Mouse (Mus musculus) olfactory bulb, adult 2 months (tissue): ENCODE data around the gene Insm1. TPM values are rescaled to one million over a fixed set of nuclear protein-coding genes. Genes with fewer than 3 reads are reported as not detected.

Experiments
- H3K27ac ChIP-seq: fragments of 200-500 bp; 2 replicates; pipeline ENCODE4 v1.5.1; 2012; ENCODE audit warnings: low read depth, low read length; ENCODE audit not compliant: insufficient read depth
- H3K4me1 ChIP-seq: fragments of 200-500 bp; 2 replicates; pipeline ENCODE4 v1.6.1; 2012; ENCODE audit warnings: low read length; ENCODE audit not compliant: control insufficient read depth, insufficient read depth
- H3K4me3 ChIP-seq: fragments of 200-500 bp; 2 replicates; pipeline ENCODE4 v1.5.1; 2012; ENCODE audit warnings: mild to moderate bottlenecking, low read depth, low read length, moderate library complexity; ENCODE audit not compliant: insufficient read depth
- CTCF ChIP-seq: fragments of 200-500 bp; IDR thresholded peaks from 2 replicates; pipeline ENCODE4 v1.5.1; 2012; ENCODE audit warnings: low read depth, mild to moderate bottlenecking, low read length, moderate library complexity; ENCODE audit not compliant: insufficient read depth
- POLR2A ChIP-seq: fragments of 200-500 bp; IDR thresholded peaks from 2 replicates; pipeline ENCODE4 v1.6.1; 2012; ENCODE audit warnings: mild to moderate bottlenecking, low read depth, low read length, moderate library complexity; ENCODE audit not compliant: insufficient read depth
- WGBS: fragments of 180-500 bp; shearing (Covaris S2); methylation state at CpG from one replicate; pipeline ENCODE4 v1.1.7; 2018; 5-methylcytosine and 5-hydroxymethylcytosine counted together
- polyA plus RNA-seq: library from polyadenylated mRNA; stranded (reverse); fragments of >200 nt; gene quantifications from 2 replicates; pipeline ENCODE4 v1.2.4, GENCODE M21; 2012; ENCODE audit warnings: low replicate concordance; ENCODE audit not compliant: missing spikeins, insufficient read depth, insufficient read length

The Insm1 gene
- polyA plus RNA-seq, 1 experiment = not detected

DNA sequence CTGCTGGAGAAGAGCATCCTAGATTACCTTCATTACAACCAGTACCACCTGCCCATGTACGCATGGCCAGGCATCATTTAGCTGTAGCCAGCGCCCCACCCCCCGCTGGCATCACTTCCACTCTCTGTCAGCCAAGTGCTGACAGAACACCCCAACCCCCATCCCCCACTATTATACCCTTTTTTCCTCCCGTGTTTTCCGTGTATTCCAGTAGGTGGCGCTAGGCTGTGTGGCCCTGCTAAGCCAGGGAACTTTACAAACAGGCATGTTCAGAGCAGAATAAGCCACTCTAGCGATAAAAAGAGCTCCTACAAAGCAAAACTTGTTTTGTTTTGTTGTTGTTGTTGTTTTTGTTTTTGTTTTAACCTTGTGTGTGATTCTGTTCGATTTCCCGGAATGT lies 7.0 kb upstream of the Insm1 start:
- no peak overlapping the region for H3K27ac ChIP-seq
- H3K4me1 ChIP-seq = peaks cover 20% of the 10 kb centered on the region
- H3K4me3 ChIP-seq = no peak overlapping the region
- 0 out of 2 replicates have a peak, but pooled peaks have one; percentile 33 for TF ChIP-seq CTCF
- TF ChIP-seq POLR2A = no peak
- WGBS = 2% methylated on average over 9 of the region's 9 CpGs

DNA sequence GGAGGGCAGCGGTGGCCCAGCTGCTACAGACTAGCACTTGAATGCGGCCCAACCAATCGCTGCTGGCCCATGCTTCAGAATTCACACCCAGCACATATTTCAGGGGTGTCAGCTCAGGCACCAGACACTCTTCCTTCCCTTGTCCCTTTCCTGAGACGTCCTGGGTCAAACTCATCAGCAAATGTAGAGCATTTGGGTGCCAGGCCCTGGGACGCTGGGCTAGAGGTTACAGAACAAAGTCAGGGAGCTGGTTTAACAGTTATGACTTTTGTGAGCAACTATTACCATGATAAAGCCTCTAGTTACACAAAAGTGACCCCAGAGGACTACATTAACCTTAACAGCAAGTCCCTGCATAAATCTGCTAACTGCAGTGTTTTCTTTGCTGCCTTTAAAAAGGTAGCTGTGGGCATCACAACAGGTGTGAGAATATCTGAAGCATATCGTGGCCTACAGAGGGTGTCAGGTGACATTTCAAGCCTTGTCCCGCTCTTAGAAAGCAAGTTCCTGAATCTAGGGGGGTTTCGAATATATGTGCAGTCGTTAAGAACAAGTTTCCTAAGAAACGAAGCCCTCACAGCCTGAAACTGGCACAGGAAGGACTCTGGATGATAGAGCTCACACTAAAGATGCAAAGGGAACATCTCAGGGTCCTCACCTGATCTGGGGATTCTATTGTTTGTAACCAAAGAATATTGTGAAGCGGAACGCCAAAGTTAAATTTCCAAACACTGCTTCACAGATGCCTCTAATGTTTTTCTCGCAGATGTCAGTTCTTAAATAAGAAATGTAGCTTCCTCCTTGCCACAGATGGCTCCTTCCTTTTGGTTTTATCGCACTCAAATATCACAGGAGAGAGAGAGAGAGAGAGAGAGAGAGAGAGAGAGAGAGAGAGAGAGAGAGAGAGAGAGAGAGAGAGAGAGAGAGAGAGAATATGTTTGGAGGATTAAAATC lies 5.3 kb upstream of the Insm1 start:
- 67% methylated on average over 14 of the region's 14 CpGs for WGBS
- H3K27ac ChIP-seq = no peak overlapping the region
- H3K4me1 ChIP-seq = peaks cover 25% of the 10 kb centered on the region
- TF ChIP-seq CTCF (no peak), POLR2A (no peak)
- H3K4me3 ChIP-seq = no peak overlapping the region

GRCm38 (mm10) chr2:146217227-146217980 lies 4.3 kb upstream of the Insm1 start:
- no peak overlapping the region for H3K27ac ChIP-seq
- peaks cover 27% of the 10 kb centered on the region for H3K4me1 ChIP-seq
- TF ChIP-seq CTCF (no peak), POLR2A (no peak)
- no peak overlapping the region; the same call in 1 of the 2 replicates for H3K4me3 ChIP-seq
- WGBS = 10% methylated on average over 16 of the region's 16 CpGs

GRCm38 (mm10) chr2:146218161-146218691 lies 3.5 kb upstream of the Insm1 start:
- WGBS = 22% methylated on average over 40 of the region's 40 CpGs
- peaks cover 27% of the 10 kb centered on the region for H3K4me1 ChIP-seq
- TF ChIP-seq POLR2A = no peak
- no peak for TF ChIP-seq CTCF
- H3K4me3 ChIP-seq = no peak overlapping the region
- H3K27ac ChIP-seq = no peak overlapping the region

DNA sequence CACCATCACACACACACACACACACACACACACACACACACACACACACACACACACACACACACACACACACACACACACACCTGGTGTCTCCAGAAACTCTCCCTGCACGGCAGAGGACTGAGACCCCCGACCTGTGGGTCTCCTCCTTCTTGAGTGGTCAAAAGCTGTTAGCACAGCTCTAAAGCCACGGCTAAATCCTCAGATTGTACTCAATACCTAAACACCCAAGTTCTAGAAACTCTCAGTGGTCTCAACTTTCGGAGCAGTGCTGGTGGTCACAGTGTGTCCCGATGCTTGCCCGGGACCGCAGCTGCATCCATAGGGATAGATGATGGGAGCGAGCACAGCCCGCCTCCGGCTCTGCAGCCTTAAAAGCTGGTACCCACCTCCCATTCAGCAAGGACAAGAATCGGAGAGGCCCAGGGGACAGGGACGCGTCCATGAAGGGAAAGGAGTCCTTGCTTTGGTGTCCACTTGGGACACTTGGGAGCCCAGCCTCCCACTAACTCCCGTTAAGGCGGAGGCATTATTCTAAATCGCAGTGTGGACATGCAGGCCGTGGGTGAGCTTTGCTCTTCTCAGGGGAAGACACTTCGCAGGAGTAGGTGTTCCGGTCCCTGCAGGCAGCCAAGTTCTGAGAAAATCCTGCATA lies 2.7 kb upstream of the Insm1 start:
- no peak overlapping the region for H3K4me3 ChIP-seq
- WGBS = 58% methylated on average over 19 of the region's 19 CpGs
- H3K4me1 ChIP-seq = peaks cover 31% of the 10 kb centered on the region
- TF ChIP-seq POLR2A (no peak), CTCF (no peak)
- H3K27ac ChIP-seq = no peak overlapping the region

- 50% methylated on average over 11 of the region's 11 CpGs for WGBS
These were observed 1.9 kb upstream of the Insm1 start for GRCm38 (mm10) chr2:146219791-146220190.

GRCm38 (mm10) chr2:146220591-146221075 lies 1.1 kb upstream of the Insm1 start:
- no peak for TF ChIP-seq POLR2A
- TF ChIP-seq CTCF = no peak
- 0 out of 2 replicates have a peak overlapping the region, but pooled peaks have one; percentile 18 for H3K27ac ChIP-seq
- peak overlapping the region; percentile 53 for H3K4me3 ChIP-seq
- WGBS = 11% methylated on average over 24 of the region's 24 CpGs
- H3K4me1 ChIP-seq = peaks cover 29% of the 10 kb centered on the region

More at GRCm38 (mm10) chr2:146219791-146220190, 1.9 kb upstream of the Insm1 start:
- Histone ChIP-seq H3K4me1 (peaks cover 29% of the 10 kb centered on the region), H3K4me3 (no peak overlapping the region), H3K27ac (no peak overlapping the region)
- no peak for TF ChIP-seq POLR2A
- TF ChIP-seq CTCF = no peak

- Histone ChIP-seq H3K27ac (peak overlapping the region; percentile 71), H3K4me1 (peaks cover 29% of the 10 kb centered on the region), H3K4me3 (peak overlapping the region; percentile 53)
- 2% methylated on average over 44 of the region's 44 CpGs for WGBS
- TF ChIP-seq POLR2A = peak; percentile 77
- TF ChIP-seq CTCF = no peak
These were observed 183 bp downstream of the Insm1 start for GRCm38 (mm10) chr2:146221929-146222278.
